Mouse (Mus musculus) stomach, embryonic 16.5 days (tissue): Measurements from ENCODE around the gene Adgrl4. TPM values are rescaled to one million over a fixed set of nuclear protein-coding genes. Genes with fewer than 3 reads are reported as not detected.

ENCODE experiments used
- ATAC-seq: fragments of 200-750 bp; cut with Nextera tagmentation; 2 replicates; pipeline ENCODE4 v1.8.0; 2017; ENCODE audit warnings: moderate number of reproducible peaks, moderate TSS enrichment; ENCODE audit not compliant: insufficient read depth, low FRiP score
- H3K27ac ChIP-seq: fragments of 300-500 bp; sonication (generic); 2 replicates; pipeline ENCODE4 v1.5.1; 2014; ENCODE audit warnings: low read length
- H3K27me3 ChIP-seq: fragments of 300-500 bp; sonication (generic); 2 replicates; pipeline ENCODE4 v1.6.1; 2014; ENCODE audit warnings: low read length, control low read depth, mixed read lengths; ENCODE audit not compliant: control insufficient read depth, insufficient read depth
- H3K36me3 ChIP-seq: fragments of 300-500 bp; sonication (generic); 2 replicates; pipeline ENCODE4 v1.6.1; 2014; ENCODE audit warnings: low read length; ENCODE audit not compliant: control insufficient read depth, insufficient read depth
- H3K4me1 ChIP-seq: fragments of 300-500 bp; sonication (generic); 2 replicates; pipeline ENCODE4 v1.6.1; 2014; ENCODE audit warnings: low read length, control low read depth, mixed read lengths; ENCODE audit not compliant: control insufficient read depth, insufficient read depth
- H3K4me2 ChIP-seq: fragments of 300-500 bp; sonication (generic); 2 replicates; pipeline ENCODE4 v1.6.1; 2014; ENCODE audit warnings: low read depth, low read length, mixed read lengths
- H3K4me3 ChIP-seq: fragments of 300-500 bp; sonication (generic); replicated peaks from 2 replicates; pipeline ENCODE4 v1.5.1; 2014; ENCODE audit warnings: mild to moderate bottlenecking, low read length
- H3K9ac ChIP-seq: fragments of 300-500 bp; sonication (generic); 2 replicates; pipeline ENCODE4 v1.6.1; 2014; ENCODE audit warnings: low read length
- H3K9me3 ChIP-seq: fragments of 300-500 bp; sonication (generic); replicated peaks from 2 replicates; pipeline ENCODE4 v1.6.1; 2016; ENCODE audit warnings: low read length, control low read depth; ENCODE audit not compliant: control insufficient read depth
- WGBS: fragments of 180-500 bp; shearing (Covaris S2); extraction: QIAGEN DNeasy Blood & Tissue Kit; methylation state at CpG from one replicate; pipeline ENCODE4 v1.1.7; 2014; 5-methylcytosine and 5-hydroxymethylcytosine counted together
- polyA plus RNA-seq: library from polyadenylated mRNA; unstranded; fragments of >200 nt; fragmentation: Nextera tagmentation; extraction: Ambion mirVana; gene quantifications from 2 replicates; pipeline ENCODE4 v1.2.1, GENCODE M21; 2015

Adgrl4 gene
- polyA plus RNA-seq, 1 experiment from 2014 or later, result 7.1 TPM

DNA sequence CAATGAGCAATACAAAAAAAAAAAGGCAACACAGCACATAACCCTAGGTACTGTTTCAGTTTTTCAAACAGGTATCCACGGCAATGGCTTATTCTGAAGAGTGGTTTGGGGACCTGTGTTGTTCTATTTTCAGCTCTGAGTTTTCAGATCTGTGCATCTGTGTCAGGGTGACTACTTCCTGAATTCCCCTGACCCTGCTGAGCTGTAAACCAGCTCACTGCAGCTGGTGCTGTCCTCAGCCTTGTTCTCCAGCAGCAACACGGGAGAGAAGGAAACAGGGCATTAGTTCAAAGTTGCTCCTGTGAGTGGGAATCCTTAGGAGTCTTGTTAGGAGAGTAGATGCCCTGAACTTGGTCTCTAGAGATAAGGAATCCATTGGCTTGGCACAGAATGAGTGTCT, 119.4 kb downstream of the Adgrl4 start:
- Histone ChIP-seq H3K27ac (no peak overlapping the region), H3K4me2 (no peak overlapping the region), H3K36me3 (no peaks in the 10 kb centered on the region), H3K9me3 (no peaks in the 10 kb centered on the region), H3K4me3 (no peak overlapping the region), H3K4me1 (no peaks in the 10 kb centered on the region), H3K27me3 (no peaks in the 10 kb centered on the region), H3K9ac (no peak overlapping the region)
- 55% methylated on average over 2 of the region's 2 CpGs for WGBS
- ATAC-seq, result no peak

- ATAC-seq, result no peak
- H3K27ac ChIP-seq, result no peak overlapping the region
- no peaks in the 10 kb centered on the region for H3K36me3 ChIP-seq
- no peak overlapping the region for H3K4me3 ChIP-seq
- H3K4me2 ChIP-seq, result no peak overlapping the region
- 62% methylated on average over 5 of the region's 5 CpGs for whole genome bisulfite sequencing
- no peak overlapping the region for H3K9ac ChIP-seq
- H3K27me3 ChIP-seq, result no peaks in the 10 kb centered on the region
- H3K4me1 ChIP-seq, result no peaks in the 10 kb centered on the region
- no peaks in the 10 kb centered on the region for H3K9me3 ChIP-seq
Measured at GRCm38 (mm10) chr3:151557607-151558006, 119.9 kb downstream of the Adgrl4 start.

GRCm38 (mm10) chr3:151558374-151558773, 120.7 kb downstream of the Adgrl4 start:
- no peak for ATAC-seq
- H3K27me3 ChIP-seq, result no peaks in the 10 kb centered on the region
- H3K4me3 ChIP-seq, result no peak overlapping the region
- 74% methylated on average over 4 of the region's 4 CpGs for WGBS
- no peak overlapping the region for H3K4me2 ChIP-seq
- no peak overlapping the region for H3K9ac ChIP-seq
- no peaks in the 10 kb centered on the region for H3K9me3 ChIP-seq
- no peak overlapping the region for H3K27ac ChIP-seq
- H3K36me3 ChIP-seq, result no peaks in the 10 kb centered on the region
- no peaks in the 10 kb centered on the region for H3K4me1 ChIP-seq

GRCm38 (mm10) chr3:151565664-151566621, 128.3 kb downstream of the Adgrl4 start:
- Histone ChIP-seq H3K27me3 (no peaks in the 10 kb centered on the region), H3K4me2 (peak overlapping the region; percentile 35; the same call in 1 of the 2 replicates), H3K9ac (no peak overlapping the region), H3K4me1 (no peaks in the 10 kb centered on the region), H3K27ac (no peak overlapping the region), H3K4me3 (no peak overlapping the region), H3K36me3 (no peaks in the 10 kb centered on the region), H3K9me3 (no peaks in the 10 kb centered on the region)
- 39% methylated on average over 16 of the region's 16 CpGs for WGBS
- no peak for ATAC-seq

- Histone ChIP-seq H3K4me2 (no peak overlapping the region), H3K9me3 (no peaks in the 10 kb centered on the region), H3K27me3 (no peaks in the 10 kb centered on the region), H3K4me3 (no peak overlapping the region), H3K9ac (no peak overlapping the region), H3K4me1 (no peaks in the 10 kb centered on the region), H3K27ac (no peak overlapping the region), H3K36me3 (no peaks in the 10 kb centered on the region)
- no peak for ATAC-seq
- WGBS, result 49% methylated on average over 5 of the region's 5 CpGs
Measured at GRCm38 (mm10) chr3:151566629-151567028, 128.9 kb downstream of the Adgrl4 start.

DNA sequence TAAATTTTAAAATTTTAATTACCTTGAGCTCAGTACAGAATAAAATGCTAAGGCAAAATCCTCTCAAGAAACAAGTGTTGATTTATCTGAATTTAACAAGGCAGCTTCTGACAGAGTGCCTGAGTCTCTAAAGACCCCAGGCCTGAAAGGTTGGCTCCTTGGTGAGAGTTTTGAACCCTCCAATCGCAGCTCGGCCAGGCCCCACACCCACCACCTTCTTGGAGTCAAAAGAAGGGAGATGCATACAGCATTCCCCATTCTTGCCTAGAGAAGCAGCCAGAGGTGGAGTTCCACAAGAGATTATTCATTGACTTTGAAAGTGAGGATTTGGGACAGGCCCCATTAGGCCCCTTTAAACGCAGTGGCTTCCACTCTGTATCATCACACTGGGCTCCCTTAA, 129.9 kb downstream of the Adgrl4 start:
- Histone ChIP-seq H3K4me1 (no peaks in the 10 kb centered on the region), H3K36me3 (no peaks in the 10 kb centered on the region), H3K4me3 (no peak overlapping the region), H3K27me3 (no peaks in the 10 kb centered on the region), H3K9me3 (no peaks in the 10 kb centered on the region), H3K4me2 (no peak overlapping the region), H3K27ac (no peak overlapping the region), H3K9ac (no peak overlapping the region)
- WGBS, result 41% methylated on average over 3 of the region's 3 CpGs
- ATAC-seq, result no peak

DNA sequence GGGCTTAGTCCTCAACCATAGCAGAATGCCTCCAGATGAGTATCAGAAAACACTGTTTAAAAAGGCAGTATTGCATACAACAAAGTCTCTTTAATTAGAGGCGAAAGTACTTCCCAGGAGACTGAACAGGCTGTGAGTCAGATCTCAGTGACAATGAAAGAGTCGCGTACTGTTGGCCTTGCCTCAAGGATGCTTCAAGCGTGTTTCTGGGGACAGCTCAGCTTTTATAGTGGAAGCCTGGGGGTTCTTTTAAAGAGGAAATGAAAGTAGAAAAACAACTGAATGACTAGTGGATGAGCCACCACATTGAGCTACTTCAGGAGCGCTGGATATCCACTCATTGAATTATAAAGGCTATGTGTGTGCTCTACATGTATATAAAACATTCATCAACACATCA, 134.4 kb downstream of the Adgrl4 start:
- Histone ChIP-seq H3K27ac (no peak overlapping the region), H3K4me1 (no peaks in the 10 kb centered on the region), H3K9me3 (no peaks in the 10 kb centered on the region), H3K4me2 (no peak overlapping the region), H3K9ac (no peak overlapping the region), H3K27me3 (no peaks in the 10 kb centered on the region), H3K4me3 (no peak overlapping the region), H3K36me3 (no peaks in the 10 kb centered on the region)
- 85% methylated on average over 5 of the region's 5 CpGs for WGBS
- no peak for ATAC-seq

- 77% methylated on average over 7 of the region's 7 CpGs for WGBS
- Histone ChIP-seq H3K27me3 (no peaks in the 10 kb centered on the region), H3K36me3 (no peaks in the 10 kb centered on the region), H3K4me3 (no peak overlapping the region), H3K9me3 (no peaks in the 10 kb centered on the region), H3K4me2 (no peak overlapping the region), H3K4me1 (no peaks in the 10 kb centered on the region), H3K9ac (no peak overlapping the region), H3K27ac (no peak overlapping the region)
- no peak for ATAC-seq
Measured at GRCm38 (mm10) chr3:151575292-151575691, 137.6 kb downstream of the Adgrl4 start.

- Histone ChIP-seq H3K27me3 (no peaks in the 10 kb centered on the region), H3K4me3 (no peak overlapping the region), H3K4me1 (no peaks in the 10 kb centered on the region), H3K36me3 (no peaks in the 10 kb centered on the region), H3K9me3 (no peaks in the 10 kb centered on the region), H3K9ac (no peak overlapping the region), H3K4me2 (no peak overlapping the region), H3K27ac (no peak overlapping the region)
- no peak for ATAC-seq
- 89% methylated on average over 3 of the region's 3 CpGs for WGBS
Measured at GRCm38 (mm10) chr3:151576155-151576554, 138.5 kb downstream of the Adgrl4 start.
